Mouse (Mus musculus) urinary bladder, postnatal 10 days (tissue): ENCODE results near the gene Gm21497.
"Not testable (repeated sequence)": the region's sequence is repeated elsewhere in the genome, so short reads cannot be mapped to it uniquely, and the experiment has no call there.

ENCODE experiments used
- DNase-seq: peaks from one replicate; pipeline ENCODE4 v3.0.0; 2022; ENCODE audit warnings: low spot score

Gene Gm21497

GRCm38 (mm10) chrY:61646446-61646845 lies at the start of gene Gm21497:
Gm21497 (plus strand) TSS chrY:61646746.
- DNase-seq = not testable (repeated sequence)
